Mouse (Mus musculus) Muller cell, postnatal 12 days (primary cell): ENCODE measurements around the gene Gm49368.
"Not testable (repeated sequence)": the region's sequence is repeated elsewhere in the genome, so short reads cannot be mapped to it uniquely, and the experiment has no call there.

Source experiments
- DNase-seq: peaks from one replicate; pipeline ENCODE4 v3.0.0-alpha.2; 2015; ENCODE audit errors: inconsistent ontology term

Gene Gm49368

GRCm38 (mm10) chr7:128062456-128062855, at the start of gene Gm49368, which contains the start of gene Itgam:
TSS of gene Gm49368 (plus strand) at chr7:128062683.
TSS of gene Itgam (plus strand) at chr7:128062640.
- DNase-seq = no peak

GRCm38 (mm10) chr7:128013116-128013515, 49.4 kb upstream of the Gm49368 start:
- DNase-seq = no peak

GRCm38 (mm10) chr7:128016134-128016533, 46.3 kb upstream of the Gm49368 start:
- not testable (repeated sequence) for DNase-seq

GRCm38 (mm10) chr7:128016650-128017049, 45.8 kb upstream of the Gm49368 start:
- no peak for DNase-seq

GRCm38 (mm10) chr7:128018275-128018674, 44.2 kb upstream of the Gm49368 start:
- no peak for DNase-seq

- no peak for DNase-seq
These were observed 43.3 kb upstream of the Gm49368 start for GRCm38 (mm10) chr7:128019187-128019586.

- no peak for DNase-seq
These were observed 39.5 kb upstream of the Gm49368 start for GRCm38 (mm10) chr7:128022974-128023373.

GRCm38 (mm10) chr7:128023565-128023964, 38.9 kb upstream of the Gm49368 start:
- DNase-seq = peak; percentile 47

- no peak for DNase-seq
These were observed 38.1 kb upstream of the Gm49368 start for GRCm38 (mm10) chr7:128024364-128024763.

- peak; percentile 64 for DNase-seq
These were observed 37.6 kb upstream of the Gm49368 start for GRCm38 (mm10) chr7:128024932-128025331.

- DNase-seq = no peak
These were observed 37.1 kb upstream of the Gm49368 start for GRCm38 (mm10) chr7:128025381-128025780.

GRCm38 (mm10) chr7:128031403-128031976, 31.0 kb upstream of the Gm49368 start:
- no peak for DNase-seq

- DNase-seq = no peak
These were observed 30.0 kb upstream of the Gm49368 start for GRCm38 (mm10) chr7:128032290-128032988.

- DNase-seq = no peak
These were observed 29.5 kb upstream of the Gm49368 start for GRCm38 (mm10) chr7:128032989-128033293.

GRCm38 (mm10) chr7:128033616-128034015, 28.9 kb upstream of the Gm49368 start:
- DNase-seq = no peak

- not testable (repeated sequence) for DNase-seq
These were observed 20.2 kb upstream of the Gm49368 start for GRCm38 (mm10) chr7:128042161-128042820.

- no peak for DNase-seq
These were observed 18.2 kb upstream of the Gm49368 start for GRCm38 (mm10) chr7:128044142-128044785.

GRCm38 (mm10) chr7:128045640-128046039, 16.8 kb upstream of the Gm49368 start:
- no peak for DNase-seq

- no peak for DNase-seq
These were observed 13.7 kb upstream of the Gm49368 start for GRCm38 (mm10) chr7:128048819-128049218.

- no peak for DNase-seq
These were observed 13.2 kb upstream of the Gm49368 start for GRCm38 (mm10) chr7:128049254-128049653.

- no peak for DNase-seq
These were observed 11.7 kb upstream of the Gm49368 start for GRCm38 (mm10) chr7:128050739-128051138.

GRCm38 (mm10) chr7:128053061-128053460, 9.4 kb upstream of the Gm49368 start:
- DNase-seq = no peak
